ENCODE assay signal across 15 mouse cellular contexts in the genomic region with DNA sequence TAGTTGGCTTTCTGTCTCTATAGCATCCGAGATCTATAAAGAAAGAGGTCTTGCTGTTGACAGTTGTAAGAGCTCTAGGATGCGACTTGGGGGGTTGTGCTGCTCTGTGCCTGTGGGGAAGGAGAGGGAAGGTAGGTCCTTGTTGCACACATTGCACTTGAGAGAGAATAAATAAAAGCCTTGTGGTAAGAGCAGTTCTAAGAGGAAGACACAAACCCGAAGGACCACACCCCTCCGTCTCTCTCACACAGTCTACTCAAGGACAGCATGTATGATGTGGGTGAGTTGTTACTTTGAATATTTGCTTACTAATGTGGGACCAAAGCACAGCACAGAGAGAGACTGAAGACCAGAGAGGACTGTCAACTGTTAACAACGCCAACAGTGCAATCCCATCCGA.
DNase-seq lines count a peak whose midpoint lies in the region; ATAC-seq lines count a peak whose summit lies in the region.
"Had no signal": no experiment of that assay in that cellular context is flagged by ENCODE, and none has a peak within 500 bp of the region (broad histone marks: within the 10 kb centered on the region; RNA-seq: fewer than 3 reads in every experiment).

No protein-coding gene starts in this region.

- 72% methylated on average over 6 of the region's 6 CpGs for WGBS in neural tube, embryonic 12.5 days
- 60% methylated on average over 6 of the region's 6 CpGs for WGBS in neural tube, embryonic 15.5 days
- 66% methylated on average over 6 of the region's 6 CpGs for WGBS in hindbrain, embryonic 14.5 days

- no peak overlapping the region for H3K27ac ChIP-seq in neural tube, embryonic 12.5 days
- H3K27ac ChIP-seq in neural tube, embryonic 15.5 days (replicated peaks) = no peak overlapping the region
- peak overlapping the region; percentile 52 for H3K27ac ChIP-seq in hindbrain, embryonic 14.5 days
- H3K27ac ChIP-seq: kidney, embryonic 15.5 days; left cerebral cortex, adult 2 months; limb, embryonic 13.5 days; liver, embryonic 15.5 days had no signal

- H3K27me3 ChIP-seq in neural tube, embryonic 12.5 days (replicated peaks) = no peaks in the 10 kb centered on the region
- no peaks in the 10 kb centered on the region for H3K27me3 ChIP-seq in neural tube, embryonic 15.5 days (replicated peaks)
- H3K27me3 ChIP-seq in hindbrain, embryonic 14.5 days (ENCODE audit: control insufficient read depth, insufficient read depth, low read length) = no peaks in the 10 kb centered on the region
- H3K27me3 ChIP-seq: kidney, embryonic 15.5 days; limb, embryonic 13.5 days; liver, embryonic 15.5 days; midbrain, embryonic 12.5 days; Patski had no signal

- DNase-seq in T-cell, adult 2 months (ENCODE audit: low spot score) = peak; percentile 71
- no peak for DNase-seq in hindbrain, embryonic 14.5 days (ENCODE audit: low spot score)
- no peak for DNase-seq in heart, postnatal 25 days (ENCODE audit: low spot score)
- DNase-seq in kidney, postnatal 4 days = no peak
- DNase-seq: cerebellum, postnatal 25 days; lung, postnatal 14 days had no signal

- H3K36me3 ChIP-seq in neural tube, embryonic 12.5 days = no peaks in the 10 kb centered on the region
- no peaks in the 10 kb centered on the region for H3K36me3 ChIP-seq in neural tube, embryonic 15.5 days
- H3K36me3 ChIP-seq in hindbrain, embryonic 14.5 days (replicated peaks; ENCODE audit: control insufficient read depth, insufficient read depth) = no peaks in the 10 kb centered on the region
- H3K36me3 ChIP-seq: kidney, embryonic 15.5 days; liver, embryonic 15.5 days; midbrain, embryonic 12.5 days had no signal

- intact Hi-C loops in heart, postnatal 25 days (cut with DNase I) = no loop called here

- no peak overlapping the region for H3K4me2 ChIP-seq in neural tube, embryonic 12.5 days (replicated peaks)
- no peak overlapping the region for H3K4me2 ChIP-seq in neural tube, embryonic 15.5 days
- H3K4me2 ChIP-seq in hindbrain, embryonic 14.5 days (replicated peaks) = no peak overlapping the region
- H3K4me2 ChIP-seq: kidney, embryonic 15.5 days; limb, embryonic 13.5 days; liver, embryonic 15.5 days; midbrain, embryonic 12.5 days had no signal

- peaks cover 53% of the 10 kb centered on the region for H3K4me1 ChIP-seq in neural tube, embryonic 12.5 days
- peaks cover 72% of the 10 kb centered on the region for H3K4me1 ChIP-seq in neural tube, embryonic 15.5 days
- peaks cover 67% of the 10 kb centered on the region for H3K4me1 ChIP-seq in hindbrain, embryonic 14.5 days (replicated peaks; ENCODE audit: control insufficient read depth, insufficient read depth, low read length)
- H3K4me1 ChIP-seq: liver, embryonic 15.5 days had no signal

- no peak for ATAC-seq in neural tube, embryonic 12.5 days (ENCODE audit: low FRiP score, low read depth)
- no peak for ATAC-seq in neural tube, embryonic 15.5 days (ENCODE audit: low FRiP score)
- no peak for ATAC-seq in hindbrain, embryonic 14.5 days (ENCODE audit: low FRiP score)
- ATAC-seq in neutrophil, adult 5-6 weeks (ENCODE audit: extremely low read depth, insufficient number of reproducible peaks, low FRiP score, poor library complexity, severe bottlenecking) = 0 out of 2 replicates have a peak, but pooled peaks have one; percentile 16
- ATAC-seq: Patski had no signal

- peak overlapping the region; percentile 3; the same call in 1 of the 2 replicates for H3K9ac ChIP-seq in neural tube, embryonic 12.5 days
- no peak overlapping the region for H3K9ac ChIP-seq in neural tube, embryonic 15.5 days (replicated peaks)
- no peak overlapping the region for H3K9ac ChIP-seq in hindbrain, embryonic 14.5 days
- H3K9ac ChIP-seq: kidney, embryonic 15.5 days; limb, embryonic 13.5 days; liver, embryonic 15.5 days; midbrain, embryonic 12.5 days had no signal

- no peak overlapping the region for H3K4me3 ChIP-seq in neural tube, embryonic 12.5 days
- H3K4me3 ChIP-seq in neural tube, embryonic 15.5 days (replicated peaks) = no peak overlapping the region
- H3K4me3 ChIP-seq in hindbrain, embryonic 14.5 days (replicated peaks; ENCODE audit: low read length) = no peak overlapping the region
- H3K4me3 ChIP-seq: kidney, embryonic 15.5 days; left cerebral cortex, adult 2 months; limb, embryonic 13.5 days; liver, embryonic 15.5 days; midbrain, embryonic 12.5 days had no signal

- H3K9me3 ChIP-seq in neural tube, embryonic 12.5 days = no peaks in the 10 kb centered on the region
- H3K9me3 ChIP-seq in neural tube, embryonic 15.5 days (replicated peaks) = no peaks in the 10 kb centered on the region
- H3K9me3 ChIP-seq in hindbrain, embryonic 14.5 days (ENCODE audit: control insufficient read depth, low read length) = no peaks in the 10 kb centered on the region
- H3K9me3 ChIP-seq: kidney, embryonic 15.5 days; limb, embryonic 13.5 days; liver, embryonic 15.5 days; midbrain, embryonic 12.5 days had no signal
